Mouse (Mus musculus): ENCODE results near the gene Polr1c. TPM values are rescaled to one million over a fixed set of nuclear protein-coding genes. Genes with fewer than 3 reads are reported as not detected.

Gene Polr1c
- polyA plus RNA-seq, 1 experiment from 2014 or later: 127 TPM

DNA sequence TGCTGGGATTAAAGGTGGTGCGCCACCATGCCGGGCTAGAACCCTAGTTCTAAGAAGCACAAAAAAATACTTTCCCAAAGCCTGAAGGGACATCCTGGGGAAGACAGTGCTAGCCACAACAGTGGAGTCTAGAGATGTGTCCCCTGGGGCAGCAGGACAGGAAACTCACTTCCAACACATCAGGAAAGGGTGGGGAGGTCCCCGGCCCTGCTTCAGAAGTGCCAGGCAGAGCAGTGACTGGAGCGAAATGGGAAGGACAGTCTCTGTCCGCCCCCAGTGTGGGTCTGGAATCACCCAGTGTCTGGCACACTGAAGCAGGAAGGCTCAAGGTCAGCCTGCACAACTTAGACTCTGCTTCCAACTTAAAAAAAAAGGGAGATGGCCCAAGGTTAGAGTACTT lies 24.8 kb upstream of the Polr1c start:
- H3K4me2 ChIP-seq (ENCODE audit: low read depth, low read length): no peak overlapping the region
- no peaks in the 10 kb centered on the region for H3K27me3 ChIP-seq (ENCODE audit: control insufficient read depth, insufficient read depth, low read length)
- no peak overlapping the region for H3K4me3 ChIP-seq (ENCODE audit: low read depth, low read length)
- H3K9ac ChIP-seq (replicated peaks; ENCODE audit: low read length): no peak overlapping the region
- H3K9me3 ChIP-seq (replicated peaks; ENCODE audit: control insufficient read depth, low read length): no peaks in the 10 kb centered on the region
- 82% methylated on average over 5 of the region's 5 CpGs for WGBS
- ATAC-seq (replicated peaks; ENCODE audit: insufficient number of reproducible peaks, low FRiP score, low TSS enrichment, low read depth) (no peak), DNase-seq (ENCODE audit: low spot score) (no peak)
- peaks cover 2% of the 10 kb centered on the region; the same call in 1 of the 2 replicates for H3K4me1 ChIP-seq (ENCODE audit: control insufficient read depth, insufficient read depth, low read length)
- H3K27ac ChIP-seq (replicated peaks; ENCODE audit: low read depth, low read length): no peak overlapping the region
- peaks cover 4% of the 10 kb centered on the region; the same call in 1 of the 2 replicates for H3K36me3 ChIP-seq (replicated peaks; ENCODE audit: control insufficient read depth, insufficient read depth, low read depth, low read length)

- Histone ChIP-seq H3K27me3 (ENCODE audit: control insufficient read depth, insufficient read depth, low read length) (no peaks in the 10 kb centered on the region), H3K27ac (replicated peaks; ENCODE audit: low read depth, low read length) (no peak overlapping the region), H3K9me3 (replicated peaks; ENCODE audit: control insufficient read depth, low read length) (no peaks in the 10 kb centered on the region), H3K4me3 (ENCODE audit: low read depth, low read length) (no peak overlapping the region), H3K36me3 (replicated peaks; ENCODE audit: control insufficient read depth, insufficient read depth, low read depth, low read length) (peaks cover 4% of the 10 kb centered on the region; the same call in 1 of the 2 replicates), H3K9ac (replicated peaks; ENCODE audit: low read length) (no peak overlapping the region), H3K4me1 (ENCODE audit: control insufficient read depth, insufficient read depth, low read length) (peaks cover 2% of the 10 kb centered on the region; the same call in 1 of the 2 replicates), H3K4me2 (ENCODE audit: low read depth, low read length) (no peak overlapping the region)
- ATAC-seq (replicated peaks; ENCODE audit: insufficient number of reproducible peaks, low FRiP score, low TSS enrichment, low read depth) (no peak), DNase-seq (ENCODE audit: low spot score) (no peak)
- 83% methylated on average over 2 of the region's 2 CpGs for WGBS
Observed at GRCm38 (mm10) chr17:46272058-46272457, 24.2 kb upstream of the Polr1c start.

GRCm38 (mm10) chr17:46269771-46270534 lies 22.1 kb upstream of the Polr1c start:
- no peak overlapping the region for H3K4me2 ChIP-seq (ENCODE audit: low read depth, low read length)
- no peak for DNase-seq (ENCODE audit: low spot score)
- H3K36me3 ChIP-seq (replicated peaks; ENCODE audit: control insufficient read depth, insufficient read depth, low read depth, low read length): peaks cover 8% of the 10 kb centered on the region; the same call in 1 of the 2 replicates
- H3K9me3 ChIP-seq (replicated peaks; ENCODE audit: control insufficient read depth, low read length): no peaks in the 10 kb centered on the region
- no peak overlapping the region for H3K9ac ChIP-seq (replicated peaks; ENCODE audit: low read length)
- H3K27me3 ChIP-seq (ENCODE audit: control insufficient read depth, insufficient read depth, low read length): no peaks in the 10 kb centered on the region
- no peak for ATAC-seq (replicated peaks; ENCODE audit: insufficient number of reproducible peaks, low FRiP score, low TSS enrichment, low read depth)
- H3K4me1 ChIP-seq (ENCODE audit: control insufficient read depth, insufficient read depth, low read length): peaks cover 2% of the 10 kb centered on the region; the same call in 1 of the 2 replicates
- WGBS: 84% methylated on average over 19 of the region's 19 CpGs
- H3K4me3 ChIP-seq (ENCODE audit: low read depth, low read length): no peak overlapping the region
- H3K27ac ChIP-seq (replicated peaks; ENCODE audit: low read depth, low read length): no peak overlapping the region

- DNase-seq (ENCODE audit: low spot score): no peak
- Histone ChIP-seq H3K9ac (replicated peaks; ENCODE audit: low read length) (no peak overlapping the region), H3K4me2 (ENCODE audit: low read depth, low read length) (no peak overlapping the region), H3K4me3 (ENCODE audit: low read depth, low read length) (no peak overlapping the region), H3K36me3 (replicated peaks; ENCODE audit: control insufficient read depth, insufficient read depth, low read depth, low read length) (peaks cover 10% of the 10 kb centered on the region; the same call in 1 of the 2 replicates), H3K27ac (replicated peaks; ENCODE audit: low read depth, low read length) (no peak overlapping the region), H3K9me3 (replicated peaks; ENCODE audit: control insufficient read depth, low read length) (no peaks in the 10 kb centered on the region), H3K4me1 (ENCODE audit: control insufficient read depth, insufficient read depth, low read length) (peaks cover 2% of the 10 kb centered on the region; the same call in 1 of the 2 replicates), H3K27me3 (ENCODE audit: control insufficient read depth, insufficient read depth, low read length) (no peaks in the 10 kb centered on the region)
- ATAC-seq (replicated peaks; ENCODE audit: insufficient number of reproducible peaks, low FRiP score, low TSS enrichment, low read depth): no peak
- 58% methylated on average over 10 of the region's 10 CpGs for WGBS
Observed at GRCm38 (mm10) chr17:46268026-46268720, 20.3 kb upstream of the Polr1c start.

DNA sequence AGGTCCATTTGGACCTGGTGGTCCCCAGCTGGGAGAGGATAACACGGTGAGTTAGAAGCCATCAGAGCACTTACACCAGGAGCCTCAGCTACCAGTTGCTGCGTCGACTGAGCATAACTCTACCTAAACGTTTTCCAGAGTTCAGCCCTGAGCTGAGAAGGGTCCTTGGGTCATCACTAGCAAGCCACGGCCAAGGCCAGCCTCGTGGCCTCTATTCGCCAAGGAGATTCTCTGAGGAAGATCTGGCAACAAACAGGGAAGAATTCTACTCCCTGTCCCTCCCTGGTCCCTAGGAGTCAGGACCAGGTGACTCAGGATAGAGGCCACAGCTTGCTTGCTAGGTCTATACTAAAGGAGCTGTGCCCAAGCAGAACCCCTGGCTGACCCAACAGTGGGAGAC lies 19.7 kb upstream of the Polr1c start:
- Histone ChIP-seq H3K36me3 (replicated peaks; ENCODE audit: control insufficient read depth, insufficient read depth, low read depth, low read length) (peaks cover 11% of the 10 kb centered on the region; the same call in 1 of the 2 replicates), H3K4me2 (ENCODE audit: low read depth, low read length) (no peak overlapping the region)
- 80% methylated on average over 7 of the region's 7 CpGs for WGBS

DNA sequence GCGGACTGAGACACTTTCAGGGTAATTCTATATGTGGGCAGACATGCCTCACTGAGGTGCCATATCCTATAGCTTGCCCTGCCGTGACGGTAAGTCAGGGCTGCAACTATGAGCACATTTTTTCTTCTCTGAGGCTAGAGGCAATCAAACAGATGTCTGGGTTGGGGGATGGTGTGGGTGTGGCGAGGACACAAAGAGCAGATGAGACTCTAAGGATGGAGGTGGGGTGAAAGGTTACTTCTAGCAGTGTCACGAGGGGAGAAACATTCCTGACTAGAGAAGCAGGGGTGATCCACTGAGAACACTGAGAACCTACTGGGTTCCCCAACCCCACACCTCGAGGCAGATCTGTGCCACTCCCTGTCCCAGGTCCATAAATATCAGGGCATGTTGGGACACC lies 19.1 kb upstream of the Polr1c start:
- H3K4me3 ChIP-seq (ENCODE audit: low read depth, low read length): no peak overlapping the region
- no peak overlapping the region for H3K9ac ChIP-seq (replicated peaks; ENCODE audit: low read length)
- H3K9me3 ChIP-seq (replicated peaks; ENCODE audit: control insufficient read depth, low read length): no peaks in the 10 kb centered on the region
- 59% methylated on average over 6 of the region's 6 CpGs for WGBS
- H3K27ac ChIP-seq (replicated peaks; ENCODE audit: low read depth, low read length): no peak overlapping the region
- H3K27me3 ChIP-seq (ENCODE audit: control insufficient read depth, insufficient read depth, low read length): no peaks in the 10 kb centered on the region
- DNase-seq (ENCODE audit: low spot score): no peak
- no peak overlapping the region for H3K4me2 ChIP-seq (ENCODE audit: low read depth, low read length)
- H3K36me3 ChIP-seq (replicated peaks; ENCODE audit: control insufficient read depth, insufficient read depth, low read depth, low read length): peaks cover 11% of the 10 kb centered on the region; the same call in 1 of the 2 replicates
- ATAC-seq (replicated peaks; ENCODE audit: insufficient number of reproducible peaks, low FRiP score, low TSS enrichment, low read depth): no peak
- peaks cover 2% of the 10 kb centered on the region; the same call in 1 of the 2 replicates for H3K4me1 ChIP-seq (ENCODE audit: control insufficient read depth, insufficient read depth, low read length)

More for the DNA sequence above, 19.7 kb upstream of the Polr1c start:
- ATAC-seq (replicated peaks; ENCODE audit: insufficient number of reproducible peaks, low FRiP score, low TSS enrichment, low read depth) (no peak), DNase-seq (ENCODE audit: low spot score) (no peak)
- Histone ChIP-seq H3K27me3 (ENCODE audit: control insufficient read depth, insufficient read depth, low read length) (no peaks in the 10 kb centered on the region), H3K4me1 (ENCODE audit: control insufficient read depth, insufficient read depth, low read length) (peaks cover 2% of the 10 kb centered on the region; the same call in 1 of the 2 replicates), H3K4me3 (ENCODE audit: low read depth, low read length) (no peak overlapping the region), H3K9ac (replicated peaks; ENCODE audit: low read length) (no peak overlapping the region), H3K27ac (replicated peaks; ENCODE audit: low read depth, low read length) (no peak overlapping the region), H3K9me3 (replicated peaks; ENCODE audit: control insufficient read depth, low read length) (no peaks in the 10 kb centered on the region)

DNA sequence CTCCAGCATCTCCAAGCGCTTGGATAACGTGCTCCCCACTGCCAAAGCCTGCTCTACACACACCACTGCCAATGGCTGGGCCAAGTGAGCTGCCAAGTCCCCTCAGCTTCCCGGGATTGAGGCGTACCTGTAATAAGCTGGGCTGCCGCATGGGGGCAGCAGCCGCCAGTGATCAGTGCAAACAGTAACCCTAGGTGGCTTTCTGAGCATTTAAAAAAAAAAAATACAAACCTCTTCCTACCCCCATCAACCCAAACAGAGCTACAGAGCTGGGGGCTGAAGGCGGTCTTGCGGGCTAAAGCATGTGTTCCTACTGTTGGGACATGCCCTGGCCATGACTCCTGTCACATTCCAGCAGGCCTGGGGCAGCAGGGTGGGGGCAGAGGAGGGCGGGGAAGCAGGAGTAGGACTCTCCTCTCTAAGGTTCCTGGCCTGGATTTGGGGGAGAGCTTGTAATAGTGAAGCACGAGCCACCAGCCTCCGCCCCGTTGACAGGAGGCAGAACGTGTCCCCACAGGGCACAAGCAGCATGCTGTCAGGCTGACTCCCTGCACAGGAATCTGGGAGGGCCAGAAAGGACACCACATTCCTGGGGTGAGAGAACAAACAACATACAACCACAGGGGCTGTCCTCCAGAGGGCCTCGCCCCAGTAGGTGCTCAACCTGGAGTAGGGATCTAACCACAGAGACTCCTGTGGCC lies 18.2 kb upstream of the Polr1c start:
- peaks cover 11% of the 10 kb centered on the region; the same call in 1 of the 2 replicates for H3K36me3 ChIP-seq (replicated peaks; ENCODE audit: control insufficient read depth, insufficient read depth, low read depth, low read length)
- H3K27me3 ChIP-seq (ENCODE audit: control insufficient read depth, insufficient read depth, low read length): no peaks in the 10 kb centered on the region
- H3K4me2 ChIP-seq (ENCODE audit: low read depth, low read length): no peak overlapping the region
- 23% methylated on average over 14 of the region's 14 CpGs for WGBS
- H3K27ac ChIP-seq (replicated peaks; ENCODE audit: low read depth, low read length): no peak overlapping the region
- H3K9ac ChIP-seq (replicated peaks; ENCODE audit: low read length): no peak overlapping the region
- ATAC-seq (replicated peaks; ENCODE audit: insufficient number of reproducible peaks, low FRiP score, low TSS enrichment, low read depth): no peak; the same call in 1 of the 2 replicates
- no peak overlapping the region for H3K4me3 ChIP-seq (ENCODE audit: low read depth, low read length)
- H3K9me3 ChIP-seq (replicated peaks; ENCODE audit: control insufficient read depth, low read length): no peaks in the 10 kb centered on the region
- DNase-seq (ENCODE audit: low spot score): peak; percentile 83
- no peaks in the 10 kb centered on the region for H3K4me1 ChIP-seq (ENCODE audit: control insufficient read depth, insufficient read depth, low read length)

Measured in embryonic facial prominence, embryonic 11.5 days (tissue).